Mouse (Mus musculus): Measurements from ENCODE around the gene Ccdc113. TPM values are rescaled to one million over a fixed set of nuclear protein-coding genes. Genes with fewer than 3 reads are reported as not detected.
A peak's percentile ranks its signal among the peaks of the same experiment; 100 is the strongest.

The Ccdc113 gene
- total RNA-seq (2014; rRNA removed; ENCODE audit: low replicate concordance): 0.34 and 2.0 TPM in 2 replicates
- 1.6 TPM in 2 replicates for polyA plus RNA-seq (2015; fragmentation: Nextera tagmentation; extraction: Ambion mirVana)

DNA sequence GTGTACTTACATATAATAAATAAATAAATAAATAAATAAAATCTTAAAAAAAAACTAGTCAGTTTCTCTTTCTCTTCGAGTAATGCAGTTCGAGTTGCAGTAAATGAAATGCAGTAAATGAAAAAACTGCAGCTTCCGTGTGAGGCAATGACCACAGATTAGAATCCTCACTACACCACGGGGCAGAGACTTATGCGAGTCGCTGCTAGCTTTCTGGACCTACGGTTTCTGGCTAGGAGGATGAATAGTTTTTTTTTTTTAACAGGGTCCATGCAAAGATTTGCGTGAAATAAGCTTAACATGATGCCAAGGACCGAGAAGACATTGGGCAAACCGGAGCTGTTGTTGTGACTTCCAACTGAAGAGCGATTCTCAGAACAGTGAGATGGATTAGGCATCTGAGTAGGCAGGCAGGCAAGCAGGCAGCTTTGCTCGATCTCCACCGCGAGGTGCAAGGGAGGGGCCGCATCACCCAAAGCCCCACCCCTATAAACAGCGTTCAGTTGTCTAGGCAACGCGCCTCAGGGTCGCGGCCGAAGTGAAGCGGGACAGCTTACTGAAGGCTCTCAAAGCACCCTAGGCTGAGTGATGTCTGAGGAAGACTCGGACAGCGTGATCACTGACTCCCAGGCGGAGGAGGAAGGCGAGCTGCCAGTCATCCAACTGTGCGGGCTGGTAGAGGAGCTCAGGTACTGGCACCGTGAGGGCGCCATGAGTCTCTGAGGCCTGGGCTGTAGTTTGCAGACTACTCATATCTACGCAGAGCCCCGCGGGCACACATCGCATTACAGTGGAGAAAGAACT, at the start of gene Ccdc113:
Gene Ccdc113, plus strand, starts transcription at position 502 of the 804 bp plus-strand sequence.
- no peak for TF ChIP-seq EP300 (IDR thresholded peaks at IDR 0.05; ENCODE audit: low read depth)
- TF ChIP-seq CTCF (IDR thresholded peaks at IDR 0.05; ENCODE audit: low read depth): no peak
- Histone ChIP-seq H3K4me3 (ENCODE audit: low read depth, low read length) (peak within 1 kb of the TSS; percentile 56), H3K4me2 (ENCODE audit: low read depth, low read length) (peak within 1 kb of the TSS; percentile 76), H3K9me3 (replicated peaks; ENCODE audit: control insufficient read depth, low read length) (no peaks in the 10 kb centered on the region), H3K9ac (replicated peaks; ENCODE audit: low read depth, low read length) (peak within 1 kb of the TSS; percentile 45; the same call in 1 of the 2 replicates), H3K27ac (ENCODE audit: low read depth) (no peak within 1 kb of the TSS), H3K27me3 (ENCODE audit: control insufficient read depth, insufficient read depth, low read length) (no peaks in the 10 kb centered on the region), H3K36me3 (replicated peaks; ENCODE audit: control insufficient read depth, insufficient read depth, low read length) (no peaks in the 10 kb centered on the region), H3K4me1 (ENCODE audit: control insufficient read depth, insufficient read depth) (no peaks in the 10 kb centered on the region)
- WGBS: 4% methylated on average over 33 of the region's 33 CpGs
- DNase-seq (ENCODE audit: low spot score): peak; percentile 48
- ATAC-seq (ENCODE audit: insufficient read depth, low read depth): peak; percentile 85

DNA sequence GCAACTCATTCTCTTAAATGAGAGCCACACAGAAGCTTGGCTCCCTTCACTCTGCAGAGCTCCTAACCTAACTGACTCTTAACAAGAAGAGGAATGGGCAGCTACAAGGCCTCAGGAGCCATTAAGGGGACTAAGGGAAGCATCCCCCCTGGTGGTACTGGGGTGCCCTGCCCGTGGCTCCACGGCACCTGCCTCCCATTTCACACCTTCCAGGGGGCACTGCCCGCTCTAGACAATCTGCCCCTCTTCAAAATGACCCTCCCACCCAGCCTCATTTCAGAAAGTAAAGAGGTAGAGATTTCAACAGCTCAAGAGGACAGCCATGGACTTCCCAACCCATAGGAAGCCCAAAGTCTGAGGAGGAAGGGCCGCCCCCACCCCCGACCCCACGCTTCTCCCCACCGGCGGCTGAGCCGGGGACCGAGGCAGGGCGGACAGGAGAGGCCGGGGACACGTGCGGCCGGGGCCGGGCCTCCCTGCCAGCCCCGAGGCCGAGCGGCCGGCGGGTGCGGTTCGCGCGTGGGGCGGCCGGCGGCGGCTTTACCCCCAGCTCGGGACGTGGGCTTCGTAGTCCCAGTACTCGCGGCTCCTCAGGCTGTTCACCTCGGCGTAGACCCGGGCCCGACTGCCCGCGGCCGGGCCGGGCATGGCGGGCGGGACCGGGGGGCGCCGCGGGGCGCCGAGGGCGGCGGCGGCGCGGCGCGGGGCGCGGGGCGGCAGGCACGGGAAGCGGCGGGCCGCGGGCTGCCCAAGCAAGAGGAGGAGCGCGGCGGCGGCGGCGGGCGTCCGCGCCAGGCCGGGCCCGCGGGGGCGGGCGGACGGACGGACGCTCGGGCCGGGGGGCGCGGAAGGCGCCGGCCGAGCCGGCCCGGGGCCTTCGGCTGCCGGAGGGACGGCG, 45.8 kb upstream of the Ccdc113 start:
- ATAC-seq (ENCODE audit: insufficient read depth, low read depth): peak; percentile 45
- DNase-seq (ENCODE audit: low spot score): no peak
- Histone ChIP-seq H3K36me3 (replicated peaks; ENCODE audit: control insufficient read depth, insufficient read depth, low read length) (peaks cover 30% of the 10 kb centered on the region), H3K4me2 (ENCODE audit: low read depth, low read length) (peak overlapping the region; percentile 95), H3K4me1 (ENCODE audit: control insufficient read depth, insufficient read depth) (peaks cover 12% of the 10 kb centered on the region; the same call in 1 of the 2 replicates), H3K27ac (ENCODE audit: low read depth) (peak overlapping the region; percentile 60; the same call in 1 of the 2 replicates), H3K27me3 (ENCODE audit: control insufficient read depth, insufficient read depth, low read length) (no peaks in the 10 kb centered on the region), H3K9me3 (replicated peaks; ENCODE audit: control insufficient read depth, low read length) (no peaks in the 10 kb centered on the region), H3K9ac (replicated peaks; ENCODE audit: low read depth, low read length) (peak overlapping the region; percentile 85), H3K4me3 (ENCODE audit: low read depth, low read length) (peak overlapping the region; percentile 81)
- under 1% methylated on average over 33 of the region's 95 CpGs for WGBS
- TF ChIP-seq EP300 (IDR thresholded peaks at IDR 0.05; ENCODE audit: low read depth) (no peak), CTCF (IDR thresholded peaks at IDR 0.05; ENCODE audit: low read depth) (no peak)

DNA sequence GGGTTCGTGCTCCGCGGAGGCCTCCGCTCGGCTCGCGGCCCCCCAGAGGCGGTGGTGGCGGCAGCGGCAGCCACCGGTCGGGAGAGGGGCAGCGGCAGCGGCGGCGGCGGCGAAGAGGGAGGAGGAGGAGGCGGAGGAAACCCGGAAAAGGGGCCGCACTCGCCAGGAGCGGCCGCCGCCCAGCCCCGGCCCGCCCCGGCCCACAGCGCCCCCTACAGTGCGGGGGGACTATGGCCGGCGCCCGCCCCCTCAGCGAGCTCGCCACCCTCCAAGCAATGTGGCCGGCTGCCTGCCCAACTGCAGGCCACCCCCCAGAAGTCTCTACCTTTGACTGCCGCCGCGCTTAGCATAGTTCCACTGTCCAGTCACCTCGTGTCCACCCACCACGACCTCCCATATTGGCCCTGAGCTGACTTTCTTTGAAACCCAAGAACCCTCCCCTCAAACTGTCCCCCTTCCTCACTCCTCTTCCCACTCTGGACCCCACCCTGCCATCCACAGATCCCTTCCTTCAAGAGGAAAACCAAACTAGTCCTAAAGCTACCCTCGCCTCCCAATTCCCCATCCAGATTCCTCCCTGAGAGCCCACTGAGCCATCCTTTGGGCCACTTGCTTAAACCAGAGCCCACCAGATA, 45.1 kb upstream of the Ccdc113 start:
- ATAC-seq (ENCODE audit: insufficient read depth, low read depth): peak; percentile 90
- no peaks in the 10 kb centered on the region for H3K27me3 ChIP-seq (ENCODE audit: control insufficient read depth, insufficient read depth, low read length)
- H3K4me2 ChIP-seq (ENCODE audit: low read depth, low read length): peak overlapping the region; percentile 95
- no peaks in the 10 kb centered on the region for H3K9me3 ChIP-seq (replicated peaks; ENCODE audit: control insufficient read depth, low read length)
- peak overlapping the region; percentile 81 for H3K4me3 ChIP-seq (ENCODE audit: low read depth, low read length)
- WGBS: 4% methylated on average over 14 of the region's 42 CpGs
- H3K9ac ChIP-seq (replicated peaks; ENCODE audit: low read depth, low read length): peak overlapping the region; percentile 85
- H3K27ac ChIP-seq (ENCODE audit: low read depth): peak overlapping the region; percentile 60; the same call in 1 of the 2 replicates
- peaks cover 12% of the 10 kb centered on the region; the same call in 1 of the 2 replicates for H3K4me1 ChIP-seq (ENCODE audit: control insufficient read depth, insufficient read depth)
- H3K36me3 ChIP-seq (replicated peaks; ENCODE audit: control insufficient read depth, insufficient read depth, low read length): peaks cover 22% of the 10 kb centered on the region
- TF ChIP-seq EP300 (IDR thresholded peaks at IDR 0.05; ENCODE audit: low read depth) (no peak), CTCF (IDR thresholded peaks at IDR 0.05; ENCODE audit: low read depth) (peak; percentile 58)
- peak; percentile 82 for DNase-seq (ENCODE audit: low spot score)

DNA sequence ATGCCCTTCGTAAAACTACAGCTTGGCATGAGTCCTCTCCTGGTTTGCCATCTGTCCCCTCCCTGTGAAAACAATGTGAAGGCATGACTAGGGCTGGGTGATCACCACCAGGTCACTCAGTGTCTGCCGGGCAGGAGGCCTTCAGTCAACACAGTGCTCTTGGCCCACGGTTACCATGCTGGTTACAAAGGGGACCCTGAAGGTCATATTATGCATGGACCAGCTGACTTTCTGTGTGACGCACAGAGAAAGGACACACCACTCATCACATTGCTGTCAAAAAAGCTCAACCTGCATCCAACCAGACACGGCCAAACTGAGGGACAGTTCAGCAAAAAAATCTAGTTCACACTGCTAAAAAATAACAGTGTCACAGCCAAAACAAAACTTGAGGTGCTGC, 43.9 kb upstream of the Ccdc113 start, which contains the start of gene Csnk2a2:
Gene Csnk2a2, minus strand, starts transcription at position 34 of the 400 bp plus-strand sequence.
- 73% methylated on average over 5 of the region's 5 CpGs for WGBS
- H3K4me2 ChIP-seq (ENCODE audit: low read depth, low read length): peak within 1 kb of the TSS; percentile 95
- ATAC-seq (ENCODE audit: insufficient read depth, low read depth): no peak

GRCm38 (mm10) chr8:95492057-95492456, 41.8 kb upstream of the Ccdc113 start:
- H3K27ac ChIP-seq (ENCODE audit: low read depth): no peak overlapping the region
- no peaks in the 10 kb centered on the region for H3K27me3 ChIP-seq (ENCODE audit: control insufficient read depth, insufficient read depth, low read length)
- H3K9me3 ChIP-seq (replicated peaks; ENCODE audit: control insufficient read depth, low read length): no peaks in the 10 kb centered on the region
- no peak overlapping the region for H3K4me2 ChIP-seq (ENCODE audit: low read depth, low read length)
- no peak overlapping the region for H3K9ac ChIP-seq (replicated peaks; ENCODE audit: low read depth, low read length)
- ATAC-seq (ENCODE audit: insufficient read depth, low read depth): no peak
- no peak overlapping the region for H3K4me3 ChIP-seq (ENCODE audit: low read depth, low read length)
- peaks cover 12% of the 10 kb centered on the region; the same call in 1 of the 2 replicates for H3K4me1 ChIP-seq (ENCODE audit: control insufficient read depth, insufficient read depth)
- H3K36me3 ChIP-seq (replicated peaks; ENCODE audit: control insufficient read depth, insufficient read depth, low read length): no peaks in the 10 kb centered on the region
- no peak for DNase-seq (ENCODE audit: low spot score)
- no peak for TF ChIP-seq CTCF (IDR thresholded peaks at IDR 0.05; ENCODE audit: low read depth)
- no peak for TF ChIP-seq EP300 (IDR thresholded peaks at IDR 0.05; ENCODE audit: low read depth)
- 68% methylated on average over 4 of the region's 4 CpGs for WGBS

More for the DNA sequence above, 43.9 kb upstream of the Ccdc113 start, which contains the start of gene Csnk2a2:
- TF ChIP-seq EP300 (IDR thresholded peaks at IDR 0.05; ENCODE audit: low read depth) (no peak), CTCF (IDR thresholded peaks at IDR 0.05; ENCODE audit: low read depth) (no peak)
- H3K27me3 ChIP-seq (ENCODE audit: control insufficient read depth, insufficient read depth, low read length): no peaks in the 10 kb centered on the region
- H3K36me3 ChIP-seq (replicated peaks; ENCODE audit: control insufficient read depth, insufficient read depth, low read length): peaks cover 13% of the 10 kb centered on the region
- H3K9ac ChIP-seq (replicated peaks; ENCODE audit: low read depth, low read length): peak within 1 kb of the TSS; percentile 85
- H3K4me3 ChIP-seq (ENCODE audit: low read depth, low read length): peak within 1 kb of the TSS; percentile 81
- DNase-seq (ENCODE audit: low spot score): no peak
- no peaks in the 10 kb centered on the region for H3K9me3 ChIP-seq (replicated peaks; ENCODE audit: control insufficient read depth, low read length)
- H3K27ac ChIP-seq (ENCODE audit: low read depth): no peak within 1 kb of the TSS
- H3K4me1 ChIP-seq (ENCODE audit: control insufficient read depth, insufficient read depth): peaks cover 12% of the 10 kb centered on the region; the same call in 1 of the 2 replicates
